Mouse (Mus musculus): Measurements from ENCODE around the gene Dcdc2c. TPM values are rescaled to one million over a fixed set of nuclear protein-coding genes. Genes with fewer than 3 reads are reported as not detected.

Gene Dcdc2c
- polyA plus RNA-seq, 1 experiment from 2014 or later: 0.10 TPM

DNA sequence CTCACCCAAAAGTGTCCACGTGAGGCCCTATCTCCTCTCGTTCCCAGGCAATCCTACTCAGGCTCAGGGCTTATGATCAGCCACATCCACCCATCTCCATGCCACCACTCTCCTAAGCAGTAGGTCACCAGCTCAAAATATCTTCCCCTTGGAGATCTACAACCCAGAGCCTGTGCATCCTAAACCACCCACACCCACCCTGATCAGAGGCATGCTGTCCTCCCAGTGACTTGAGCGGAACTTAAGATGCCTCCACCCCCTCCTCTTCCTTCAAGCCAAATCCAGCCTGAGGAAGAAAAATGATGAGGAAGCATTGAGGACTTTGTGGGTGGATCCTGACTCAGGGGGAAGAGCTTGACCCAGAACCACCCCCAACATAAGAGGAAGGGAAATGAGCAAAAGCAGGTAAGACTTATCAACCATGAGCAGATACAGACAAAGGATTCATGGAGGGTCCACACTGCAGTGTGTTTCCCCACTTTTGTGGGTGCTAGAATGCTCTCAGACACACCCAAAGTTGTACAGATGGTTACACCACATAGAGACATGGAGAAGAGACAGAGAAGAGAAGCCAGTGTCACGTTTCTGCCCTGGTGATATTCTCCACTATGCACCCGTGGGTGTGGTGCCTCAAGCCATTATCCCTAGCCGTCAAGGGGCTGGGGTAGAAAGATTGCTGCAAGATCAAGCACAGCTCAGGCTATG lies 23.3 kb upstream of the Dcdc2c start:
- Histone ChIP-seq H3K9ac (replicated peaks) (no peak overlapping the region), H3K9me3 (replicated peaks) (no peaks in the 10 kb centered on the region), H3K36me3 (no peaks in the 10 kb centered on the region), H3K4me1 (no peaks in the 10 kb centered on the region), H3K27me3 (replicated peaks) (no peaks in the 10 kb centered on the region), H3K27ac (replicated peaks) (no peak overlapping the region), H3K4me3 (replicated peaks) (no peak overlapping the region), H3K4me2 (no peak overlapping the region)
- no peak for ATAC-seq (ENCODE audit: low FRiP score)
- 76% methylated on average over 6 of the region's 6 CpGs for WGBS

GRCm38 (mm10) chr12:28572241-28572640 lies 20.0 kb upstream of the Dcdc2c start:
- no peaks in the 10 kb centered on the region for H3K36me3 ChIP-seq
- no peak overlapping the region for H3K27ac ChIP-seq (replicated peaks)
- no peak overlapping the region for H3K4me2 ChIP-seq
- H3K9ac ChIP-seq (replicated peaks): no peak overlapping the region
- H3K4me1 ChIP-seq: no peaks in the 10 kb centered on the region
- H3K4me3 ChIP-seq (replicated peaks): no peak overlapping the region
- WGBS: 88% methylated on average over 2 of the region's 2 CpGs
- no peak for ATAC-seq (ENCODE audit: low FRiP score)
- no peaks in the 10 kb centered on the region for H3K27me3 ChIP-seq (replicated peaks)
- H3K9me3 ChIP-seq (replicated peaks): no peaks in the 10 kb centered on the region

- peaks cover 6% of the 10 kb centered on the region; the same call in 1 of the 2 replicates for H3K4me1 ChIP-seq
- H3K4me3 ChIP-seq (replicated peaks): no peak overlapping the region
- no peaks in the 10 kb centered on the region for H3K36me3 ChIP-seq
- WGBS: 68% methylated on average over 18 of the region's 18 CpGs
- no peaks in the 10 kb centered on the region for H3K9me3 ChIP-seq (replicated peaks)
- H3K9ac ChIP-seq (replicated peaks): no peak overlapping the region
- H3K27me3 ChIP-seq (replicated peaks): no peaks in the 10 kb centered on the region
- no peak for ATAC-seq (ENCODE audit: low FRiP score)
- H3K4me2 ChIP-seq: peak overlapping the region; percentile 22; the same call in 1 of the 2 replicates
- H3K27ac ChIP-seq (replicated peaks): peak overlapping the region; percentile 34; the same call in 1 of the 2 replicates
Observed at GRCm38 (mm10) chr12:28551775-28552174, 424 bp downstream of the Dcdc2c start.

DNA sequence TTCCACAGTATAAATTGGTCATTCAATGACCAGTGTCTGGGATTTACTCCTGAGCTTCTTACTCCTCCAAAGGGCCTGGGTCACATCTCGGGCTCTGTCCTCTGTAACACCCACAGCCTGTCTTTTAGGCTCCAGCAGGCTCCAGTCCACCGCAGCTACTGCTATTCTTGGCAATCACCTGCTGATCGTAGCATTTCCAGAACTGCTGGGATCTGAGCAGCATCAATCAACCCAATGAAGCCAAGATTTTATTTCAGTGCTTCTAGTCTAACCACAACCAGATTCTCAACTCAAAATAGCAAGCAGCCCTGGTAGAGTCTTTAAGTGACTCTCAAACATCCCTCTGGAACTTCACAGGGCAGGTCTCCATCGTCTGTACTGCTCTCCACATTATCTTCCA lies 3.3 kb downstream of the Dcdc2c start:
- H3K27ac ChIP-seq (replicated peaks): no peak overlapping the region
- H3K4me2 ChIP-seq: no peak overlapping the region
- H3K9me3 ChIP-seq (replicated peaks): no peaks in the 10 kb centered on the region
- no peaks in the 10 kb centered on the region for H3K36me3 ChIP-seq
- peaks cover 6% of the 10 kb centered on the region; the same call in 1 of the 2 replicates for H3K4me1 ChIP-seq
- no peak overlapping the region for H3K4me3 ChIP-seq (replicated peaks)
- 60% methylated on average over 4 of the region's 4 CpGs for WGBS
- no peaks in the 10 kb centered on the region for H3K27me3 ChIP-seq (replicated peaks)
- ATAC-seq (ENCODE audit: low FRiP score): no peak
- no peak overlapping the region for H3K9ac ChIP-seq (replicated peaks)

DNA sequence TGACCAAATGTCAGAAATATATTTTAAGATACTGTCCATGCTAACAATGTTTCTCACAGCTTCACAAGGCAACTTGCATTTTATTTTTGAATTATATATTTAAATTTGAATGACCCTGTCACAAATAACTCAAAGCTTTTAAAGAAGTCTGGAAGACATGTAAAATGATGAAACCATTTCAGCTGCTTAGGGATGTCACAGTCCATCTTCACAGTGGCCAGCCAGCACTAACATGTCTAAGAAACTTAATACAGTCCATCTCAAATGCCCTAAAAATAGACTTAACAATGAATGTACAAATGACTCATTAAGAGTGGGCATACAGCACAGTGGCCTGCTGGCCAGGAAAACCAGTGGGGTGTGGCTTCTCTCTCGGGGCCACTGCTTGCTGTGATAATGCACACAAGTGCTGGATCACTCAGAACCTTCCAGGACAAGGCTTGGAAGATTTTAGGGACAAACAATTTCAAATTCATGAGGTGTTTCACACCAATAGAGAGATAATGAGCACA lies 37.9 kb downstream of the Dcdc2c start:
- Histone ChIP-seq H3K4me2 (no peak overlapping the region), H3K9ac (replicated peaks) (no peak overlapping the region), H3K27ac (replicated peaks) (no peak overlapping the region), H3K9me3 (replicated peaks) (no peaks in the 10 kb centered on the region), H3K27me3 (replicated peaks) (no peaks in the 10 kb centered on the region), H3K4me3 (replicated peaks) (no peak overlapping the region), H3K4me1 (no peaks in the 10 kb centered on the region), H3K36me3 (no peaks in the 10 kb centered on the region)
- WGBS: 71% methylated on average over 1 of the region's 1 CpGs
- no peak for ATAC-seq (ENCODE audit: low FRiP score)

- WGBS: 24% methylated on average over 5 of the region's 5 CpGs
- H3K36me3 ChIP-seq: no peaks in the 10 kb centered on the region
Observed at GRCm38 (mm10) chr12:28509699-28510280, 42.4 kb downstream of the Dcdc2c start.

DNA sequence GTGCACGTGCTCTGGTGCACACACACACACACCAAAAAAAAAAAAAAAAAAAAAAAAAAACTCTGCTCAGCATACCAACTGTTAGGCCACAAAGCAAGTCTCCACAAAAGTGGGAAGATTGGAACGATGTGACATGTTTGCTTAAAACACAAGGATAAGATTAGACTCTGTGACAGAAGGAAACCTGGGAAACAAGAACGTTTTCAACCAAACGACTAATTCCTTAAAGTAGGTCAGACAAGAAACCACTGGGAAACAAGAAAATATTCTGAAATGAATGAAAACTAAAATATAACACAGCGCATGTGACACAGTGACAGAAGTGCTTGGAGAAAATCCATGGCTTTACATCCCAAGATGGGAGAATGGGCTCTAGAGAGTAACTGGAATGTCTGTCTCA lies 57.9 kb downstream of the Dcdc2c start:
- ATAC-seq (ENCODE audit: low FRiP score): no peak
- WGBS: 95% methylated on average over 5 of the region's 5 CpGs

More at GRCm38 (mm10) chr12:28509699-28510280, 42.4 kb downstream of the Dcdc2c start:
- Histone ChIP-seq H3K4me2 (no peak overlapping the region), H3K4me1 (no peaks in the 10 kb centered on the region), H3K27ac (replicated peaks) (no peak overlapping the region), H3K9me3 (replicated peaks) (no peaks in the 10 kb centered on the region), H3K27me3 (replicated peaks) (no peaks in the 10 kb centered on the region), H3K9ac (replicated peaks) (no peak overlapping the region), H3K4me3 (replicated peaks) (no peak overlapping the region)
- no peak for ATAC-seq (ENCODE audit: low FRiP score)

DNA sequence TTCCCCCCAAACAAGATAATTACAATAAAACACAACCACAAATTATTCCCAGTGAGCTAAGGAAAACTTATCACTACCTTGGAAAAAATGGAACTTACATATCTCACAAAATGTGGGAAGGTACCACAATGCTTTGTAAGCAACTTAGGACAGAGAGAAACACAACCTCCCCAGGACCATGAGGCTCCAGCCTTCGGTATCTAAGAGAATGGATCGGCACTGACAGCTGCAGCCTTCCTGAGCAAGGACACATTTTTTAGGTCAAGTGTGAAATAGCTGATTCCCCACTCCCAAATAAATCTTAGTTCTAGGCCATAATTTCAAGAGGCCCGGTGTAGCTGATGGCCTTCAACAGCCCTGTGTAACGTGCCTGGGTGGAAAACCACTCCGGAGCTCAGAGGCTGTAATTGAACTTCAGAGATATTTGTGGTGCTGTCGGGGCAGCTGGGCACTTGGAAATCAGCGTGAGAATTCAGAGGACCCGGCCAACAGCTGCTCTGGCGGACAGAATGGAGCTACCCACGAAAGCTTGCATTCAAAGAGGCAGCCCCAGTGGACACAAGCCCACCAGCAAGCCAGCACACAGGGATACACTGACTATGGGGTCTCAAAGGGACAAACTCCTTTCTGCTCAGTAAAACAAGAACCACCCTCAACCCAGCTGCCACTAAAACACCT lies 69.6 kb downstream of the Dcdc2c start:
- Histone ChIP-seq H3K9ac (replicated peaks) (no peak overlapping the region), H3K4me2 (no peak overlapping the region), H3K4me3 (replicated peaks) (no peak overlapping the region), H3K36me3 (no peaks in the 10 kb centered on the region), H3K4me1 (no peaks in the 10 kb centered on the region), H3K9me3 (replicated peaks) (no peaks in the 10 kb centered on the region), H3K27ac (replicated peaks) (no peak overlapping the region), H3K27me3 (replicated peaks) (no peaks in the 10 kb centered on the region)
- WGBS: 59% methylated on average over 10 of the region's 10 CpGs
- ATAC-seq (ENCODE audit: low FRiP score): no peak

More for the DNA sequence above, 57.9 kb downstream of the Dcdc2c start:
- Histone ChIP-seq H3K4me3 (replicated peaks) (no peak overlapping the region), H3K27ac (replicated peaks) (no peak overlapping the region), H3K4me2 (no peak overlapping the region), H3K36me3 (no peaks in the 10 kb centered on the region), H3K9ac (replicated peaks) (no peak overlapping the region), H3K27me3 (replicated peaks) (no peaks in the 10 kb centered on the region), H3K4me1 (no peaks in the 10 kb centered on the region), H3K9me3 (replicated peaks) (no peaks in the 10 kb centered on the region)

DNA sequence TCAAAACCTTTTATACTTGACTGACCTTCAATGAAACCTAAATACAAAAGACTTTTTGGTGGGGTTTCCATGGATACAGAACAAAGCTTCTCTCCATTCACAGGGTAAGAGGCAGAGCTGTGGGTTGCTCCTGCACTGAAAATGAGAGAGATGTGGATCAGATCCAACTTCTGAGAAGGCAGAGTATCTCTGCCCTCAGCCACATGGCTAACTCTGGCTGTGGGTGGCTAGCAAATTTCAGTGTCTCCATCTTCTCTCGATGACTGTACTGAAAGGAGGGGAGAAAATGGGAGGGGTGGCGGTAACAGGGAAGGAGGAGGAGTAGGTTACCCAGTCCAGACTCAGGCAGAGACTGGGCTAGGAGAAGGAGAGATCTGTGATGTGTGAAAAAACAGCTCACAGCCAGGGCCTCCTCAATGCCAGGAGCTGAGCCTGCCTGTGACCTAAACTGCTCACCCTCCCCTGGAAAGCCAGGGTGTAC lies 91.2 kb downstream of the Dcdc2c start:
- Histone ChIP-seq H3K4me1 (peaks cover 6% of the 10 kb centered on the region; the same call in 1 of the 2 replicates), H3K9ac (replicated peaks) (no peak overlapping the region), H3K4me2 (no peak overlapping the region), H3K4me3 (replicated peaks) (no peak overlapping the region), H3K27ac (replicated peaks) (peak overlapping the region; percentile 33; the same call in 1 of the 2 replicates), H3K27me3 (replicated peaks) (no peaks in the 10 kb centered on the region), H3K36me3 (no peaks in the 10 kb centered on the region), H3K9me3 (replicated peaks) (no peaks in the 10 kb centered on the region)
- ATAC-seq (ENCODE audit: low FRiP score): peak; percentile 80
- 7% methylated on average over 2 of the region's 2 CpGs for WGBS

GRCm38 (mm10) chr12:28460523-28460922 lies 91.7 kb downstream of the Dcdc2c start:
- Histone ChIP-seq H3K27ac (replicated peaks) (0 out of 2 replicates have a peak overlapping the region, but pooled peaks have one; percentile 9), H3K9ac (replicated peaks) (no peak overlapping the region), H3K4me1 (peaks cover 6% of the 10 kb centered on the region; the same call in 1 of the 2 replicates), H3K4me2 (no peak overlapping the region), H3K4me3 (replicated peaks) (no peak overlapping the region), H3K9me3 (replicated peaks) (no peaks in the 10 kb centered on the region), H3K27me3 (replicated peaks) (no peaks in the 10 kb centered on the region), H3K36me3 (no peaks in the 10 kb centered on the region)
- 20% methylated on average over 7 of the region's 7 CpGs for WGBS
- no peak for ATAC-seq (ENCODE audit: low FRiP score)

- H3K27ac ChIP-seq (replicated peaks): no peak overlapping the region
- no peak overlapping the region for H3K9ac ChIP-seq (replicated peaks)
- H3K36me3 ChIP-seq: no peaks in the 10 kb centered on the region
- H3K4me1 ChIP-seq: peaks cover 6% of the 10 kb centered on the region; the same call in 1 of the 2 replicates
- H3K4me3 ChIP-seq (replicated peaks): no peak overlapping the region
- H3K9me3 ChIP-seq (replicated peaks): no peaks in the 10 kb centered on the region
- no peaks in the 10 kb centered on the region for H3K27me3 ChIP-seq (replicated peaks)
- ATAC-seq (ENCODE audit: low FRiP score): no peak
- no peak overlapping the region for H3K4me2 ChIP-seq
- 91% methylated on average over 5 of the region's 5 CpGs for WGBS
Observed at GRCm38 (mm10) chr12:28458786-28459185, 93.4 kb downstream of the Dcdc2c start.
